In the genomic region with DNA sequence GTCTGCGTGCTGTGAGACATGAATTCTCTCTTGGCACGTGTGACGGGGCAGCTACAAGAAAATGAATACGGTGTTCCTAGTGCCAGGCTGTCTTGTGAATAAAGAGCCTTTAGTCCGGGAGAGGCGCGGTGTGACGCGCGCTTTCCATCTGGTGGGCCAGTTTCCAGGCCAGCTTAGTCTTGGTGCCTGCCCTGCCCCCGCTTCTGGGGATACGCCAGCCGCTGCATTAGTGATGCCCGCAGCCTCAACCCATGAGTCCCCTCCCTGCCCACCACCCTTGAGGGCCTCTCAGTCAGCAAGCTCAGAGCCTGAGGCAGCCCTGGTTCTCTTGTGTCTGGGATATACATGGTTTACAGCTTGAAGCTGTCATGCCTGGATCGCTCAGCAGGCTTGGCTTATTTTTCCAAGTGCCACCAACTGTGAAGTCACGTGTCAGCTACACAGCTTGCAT, we compare ENCODE assay signal across 9 mouse cellular contexts. TPM values are rescaled to one million over a fixed set of nuclear protein-coding genes. Genes with fewer than 3 reads are reported as not detected.
DNase-seq lines count a peak whose midpoint lies in the region; ATAC-seq and TF ChIP-seq lines count a peak whose summit lies in the region.
"Had no signal": no experiment of that assay in that cellular context is flagged by ENCODE, and none has a peak within 500 bp of the region (broad histone marks: within the 10 kb centered on the region; RNA-seq: fewer than 3 reads in every experiment).

No protein-coding gene starts in this region.

- H3K27ac ChIP-seq in thymus, adult 2 months (ENCODE audit: control insufficient read depth, insufficient read depth, low read length): no peak overlapping the region
- H3K27ac ChIP-seq in forebrain, embryonic 13.5 days: peak overlapping the region; percentile 97
- H3K27ac ChIP-seq in heart, embryonic 15.5 days: peak overlapping the region; percentile 58
- peak overlapping the region; percentile 96 for H3K27ac ChIP-seq in limb, embryonic 15.5 days
- peak overlapping the region; percentile 76 for H3K27ac ChIP-seq in midbrain, postnatal 0 days (ENCODE audit: low read depth, low read length)

- peak; percentile 8 for DNase-seq in thymus, adult 2 months
- DNase-seq in thymus, adult 18-20 months: no peak
- DNase-seq in kidney, postnatal 10 days: peak; percentile 61
- DNase-seq in midbrain, postnatal 0 days (ENCODE audit: low spot score): peak; percentile 97
- peak; percentile 55 for DNase-seq in thymus, postnatal 4 days

- H3K36me3 ChIP-seq in thymus, adult 2 months (ENCODE audit: control insufficient read depth, insufficient read depth, low read length): no peaks in the 10 kb centered on the region
- no peaks in the 10 kb centered on the region for H3K36me3 ChIP-seq in forebrain, embryonic 13.5 days (ENCODE audit: poor library complexity, severe bottlenecking)
- peaks cover 3% of the 10 kb centered on the region; the same call in 1 of the 2 replicates for H3K36me3 ChIP-seq in heart, embryonic 15.5 days
- no peaks in the 10 kb centered on the region for H3K36me3 ChIP-seq in limb, embryonic 15.5 days
- no peaks in the 10 kb centered on the region for H3K36me3 ChIP-seq in midbrain, postnatal 0 days (ENCODE audit: insufficient read depth, low read length)

- no peaks in the 10 kb centered on the region for H3K27me3 ChIP-seq in thymus, adult 2 months (ENCODE audit: control insufficient read depth, insufficient read depth, low read length)
- H3K27me3 ChIP-seq in forebrain, embryonic 13.5 days: no peaks in the 10 kb centered on the region
- H3K27me3 ChIP-seq in heart, embryonic 15.5 days: no peaks in the 10 kb centered on the region
- H3K27me3 ChIP-seq in limb, embryonic 15.5 days: no peaks in the 10 kb centered on the region
- H3K27me3 ChIP-seq in midbrain, postnatal 0 days (ENCODE audit: insufficient read depth, low read length): no peaks in the 10 kb centered on the region

- TF ChIP-seq POLR2A in thymus, adult 2 months (IDR thresholded peaks at IDR 0.05; ENCODE audit: control insufficient read depth, extremely low read depth, insufficient read depth, low read length, poor library complexity): no peak

- peaks cover 27% of the 10 kb centered on the region for H3K4me1 ChIP-seq in thymus, adult 2 months (replicated peaks; ENCODE audit: control insufficient read depth, insufficient read depth, low read length)
- H3K4me1 ChIP-seq in forebrain, embryonic 13.5 days: peaks cover 42% of the 10 kb centered on the region
- H3K4me1 ChIP-seq in heart, embryonic 15.5 days (replicated peaks): peaks cover 20% of the 10 kb centered on the region
- peaks cover 25% of the 10 kb centered on the region for H3K4me1 ChIP-seq in limb, embryonic 15.5 days
- 0 out of 2 replicates have a peak, but pooled peaks cover 7% of the 10 kb centered on the region for H3K4me1 ChIP-seq in midbrain, postnatal 0 days (ENCODE audit: insufficient read depth, low read length)

- H3K4me3 ChIP-seq in thymus, adult 2 months (ENCODE audit: control insufficient read depth, insufficient read depth, low read length): no peak overlapping the region
- peak overlapping the region; percentile 26 for H3K4me3 ChIP-seq in forebrain, embryonic 13.5 days
- peak overlapping the region; percentile 24 for H3K4me3 ChIP-seq in heart, embryonic 15.5 days
- peak overlapping the region; percentile 28 for H3K4me3 ChIP-seq in limb, embryonic 15.5 days
- H3K4me3 ChIP-seq in midbrain, postnatal 0 days (ENCODE audit: low read depth, low read length): peak overlapping the region; percentile 23
- H3K4me3 ChIP-seq: megakaryocyte, embryonic 14.5 days had no signal

- 59% methylated on average over 16 of the region's 16 CpGs for WGBS in thymus, adult 2 months
- under 1% methylated on average over 16 of the region's 16 CpGs for WGBS in forebrain, embryonic 13.5 days
- 4% methylated on average over 16 of the region's 16 CpGs for WGBS in heart, embryonic 15.5 days
- WGBS in limb, embryonic 15.5 days: 2% methylated on average over 16 of the region's 16 CpGs
- 0% methylated on average over 16 of the region's 16 CpGs for WGBS in midbrain, postnatal 0 days

- peak overlapping the region; percentile 52 for H3K9ac ChIP-seq in forebrain, embryonic 13.5 days
- H3K9ac ChIP-seq in heart, embryonic 15.5 days: no peak overlapping the region
- no peak overlapping the region for H3K9ac ChIP-seq in limb, embryonic 15.5 days
- H3K9ac ChIP-seq in midbrain, postnatal 0 days (replicated peaks; ENCODE audit: low read length, poor library complexity, severe bottlenecking): 0 out of 2 replicates have a peak overlapping the region, but pooled peaks have one; percentile 24

- no peak for TF ChIP-seq CTCF in thymus, adult 2 months (IDR thresholded peaks at IDR 0.05; ENCODE audit: borderline replicate concordance, control insufficient read depth, extremely low read depth, insufficient read depth, low read length, poor library complexity)
- TF ChIP-seq CTCF in midbrain, postnatal 0 days (IDR thresholded peaks at IDR 0.05): peak; percentile 11; the same call in 1 of the 2 replicates

- peak; percentile 94 for ATAC-seq in forebrain, embryonic 13.5 days
- ATAC-seq in heart, embryonic 15.5 days (replicated peaks; ENCODE audit: insufficient number of reproducible peaks, insufficient read depth, low FRiP score, low read depth): peak; percentile 83
- ATAC-seq in limb, embryonic 15.5 days (ENCODE audit: insufficient number of reproducible peaks, low FRiP score, low TSS enrichment, low read depth): peak; percentile 89
- peak; percentile 88 for ATAC-seq in midbrain, postnatal 0 days (ENCODE audit: low FRiP score)

- H3K9me3 ChIP-seq in forebrain, embryonic 13.5 days (replicated peaks): peaks cover 8% of the 10 kb centered on the region; the same call in 1 of the 2 replicates
- H3K9me3 ChIP-seq in heart, embryonic 15.5 days (replicated peaks): peaks cover 3% of the 10 kb centered on the region; the same call in 1 of the 2 replicates
- H3K9me3 ChIP-seq in limb, embryonic 15.5 days: no peaks in the 10 kb centered on the region
- H3K9me3 ChIP-seq in midbrain, postnatal 0 days (ENCODE audit: low read length): no peaks in the 10 kb centered on the region

- peak overlapping the region; percentile 56 for H3K4me2 ChIP-seq in forebrain, embryonic 13.5 days
- H3K4me2 ChIP-seq in heart, embryonic 15.5 days: peak overlapping the region; percentile 58
- peak overlapping the region; percentile 50 for H3K4me2 ChIP-seq in limb, embryonic 15.5 days
- peak overlapping the region; percentile 49 for H3K4me2 ChIP-seq in midbrain, postnatal 0 days (ENCODE audit: low read depth, low read length, poor library complexity, severe bottlenecking)

RNA-seq across cellular contexts. Expression of a gene that starts 48.5 kb away (rescaled TPM):
- polyA plus RNA-seq in thymus, adult 2 months (2012; rRNA removed): 120 and 142 TPM in 2 replicates
- 16.0 and 16.3 TPM in 2 replicates for polyA plus RNA-seq in forebrain, embryonic 13.5 days (2015; fragmentation: Nextera tagmentation; extraction: Ambion mirVana)
- polyA plus RNA-seq in heart, embryonic 15.5 days (2015; fragmentation: Nextera tagmentation; extraction: Ambion mirVana): 16.9 and 18.1 TPM in 2 replicates
- polyA plus RNA-seq in limb, embryonic 15.5 days (2015; fragmentation: Nextera tagmentation; extraction: Ambion mirVana): 23.9 and 24.6 TPM in 2 replicates
- total RNA-seq in midbrain, postnatal 0 days (2014; rRNA removed): 45.6 and 58.3 TPM in 2 replicates
- polyA plus RNA-seq in midbrain, postnatal 0 days (2015; fragmentation: Nextera tagmentation; extraction: Ambion mirVana): 8.5 and 9.5 TPM in 2 replicates

Comparison
In these comparisons a context has a peak if more than half of its experiments do, and no peak if none do; other contexts are left out.
1. DNase-seq: peak in thymus, adult 2 months (single experiment), kidney, postnatal 10 days (single experiment), midbrain, postnatal 0 days (single experiment) and thymus, postnatal 4 days (single experiment); none in thymus, adult 18-20 months (0 of 2).
2. H3K9ac ChIP-seq: peak in forebrain, embryonic 13.5 days (single experiment) and midbrain, postnatal 0 days (single experiment); none in heart, embryonic 15.5 days (single experiment) and limb, embryonic 15.5 days (single experiment).
3. Peak in every context shown above with its lines, with median percentiles within 50 percentile points of each other: ATAC-seq and H3K4me2 ChIP-seq.